Mouse (Mus musculus): ENCODE data around the gene Cd44. TPM values are rescaled to one million over a fixed set of nuclear protein-coding genes. Genes with fewer than 3 reads are reported as not detected.

Gene Cd44
- 6.4 TPM for polyA plus RNA-seq (2014; fragmentation: Illumina TruSeq; extraction: RNeasy Lipid Tissue Mini Kit (QIAGEN cat#74804); ENCODE audit: low read depth, low replicate concordance)

DNA sequence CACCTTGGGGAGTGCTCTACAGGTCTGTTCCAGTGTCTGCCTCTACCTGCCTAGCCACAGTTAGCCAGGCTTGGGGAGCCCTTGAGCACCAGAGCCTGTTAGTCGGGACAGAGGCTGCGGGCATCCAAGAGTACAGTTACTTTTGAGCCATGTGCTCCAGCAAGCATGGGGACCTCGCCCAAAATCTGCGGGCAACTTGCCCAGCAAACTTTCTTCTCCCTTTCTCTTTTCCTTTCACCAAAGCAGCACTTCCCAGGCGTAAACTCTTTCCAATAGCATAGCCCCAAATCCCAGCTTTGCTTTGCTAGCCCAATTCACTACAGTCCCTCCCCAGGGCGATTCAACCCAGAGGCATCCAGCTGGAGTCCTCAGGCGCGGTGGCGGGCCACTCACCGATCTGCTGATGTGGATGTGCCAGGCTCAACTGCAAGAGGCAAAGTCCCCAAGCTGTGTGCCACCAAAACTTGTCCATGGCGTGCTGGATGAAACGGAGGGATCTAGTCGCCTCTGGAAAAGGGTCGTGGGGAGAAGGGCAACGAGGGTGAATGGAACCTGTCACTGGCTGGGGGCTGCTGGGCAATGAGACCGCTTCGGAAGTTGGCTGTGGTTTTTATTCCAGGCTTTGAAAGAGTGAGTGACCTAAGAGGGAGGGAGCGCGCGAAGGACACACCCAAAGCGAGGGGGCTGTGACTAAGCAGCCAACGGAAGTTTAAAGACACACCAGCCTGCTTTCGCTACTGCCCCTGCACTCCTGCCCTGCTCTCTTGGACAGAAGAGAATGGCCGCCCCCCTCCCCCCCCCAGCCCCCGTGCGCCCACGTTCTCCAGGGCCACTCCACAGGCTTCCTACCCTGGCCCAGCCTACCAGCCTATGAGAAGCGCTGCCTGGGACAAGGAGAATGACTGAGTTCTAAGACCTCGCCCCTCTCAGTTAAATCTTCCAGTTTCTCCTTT is at the start of gene Cd44:
Gene Cd44, minus strand, starts transcription at position 791 of the 953 bp plus-strand sequence.

Other genes starting within 250 kb of the Cd44 start
- 59.9 TPM for gene Slc1a2, start 243.0 kb downstream of the Cd44 start, polyA plus RNA-seq (2014; fragmentation: Illumina TruSeq; extraction: RNeasy Lipid Tissue Mini Kit (QIAGEN cat#74804); ENCODE audit: low read depth, low replicate concordance)
- gene Pdhx, start 171.8 kb upstream of the Cd44 start, polyA plus RNA-seq (2014; fragmentation: Illumina TruSeq; extraction: RNeasy Lipid Tissue Mini Kit (QIAGEN cat#74804); ENCODE audit: low read depth, low replicate concordance), result 18.0 TPM
- gene Apip, start 172.0 kb upstream of the Cd44 start, polyA plus RNA-seq (2014; fragmentation: Illumina TruSeq; extraction: RNeasy Lipid Tissue Mini Kit (QIAGEN cat#74804); ENCODE audit: low read depth, low replicate concordance), result 31.5 TPM

Measured in liver, adult 10 weeks (tissue).